Mouse (Mus musculus): ENCODE measurements around the gene Xrcc1. TPM values are rescaled to one million over a fixed set of nuclear protein-coding genes. Genes with fewer than 3 reads are reported as not detected.

The Xrcc1 gene
- polyA plus RNA-seq (2015; fragmentation: Nextera tagmentation; extraction: Ambion mirVana): 48.3 and 51.6 TPM in 2 replicates

DNA sequence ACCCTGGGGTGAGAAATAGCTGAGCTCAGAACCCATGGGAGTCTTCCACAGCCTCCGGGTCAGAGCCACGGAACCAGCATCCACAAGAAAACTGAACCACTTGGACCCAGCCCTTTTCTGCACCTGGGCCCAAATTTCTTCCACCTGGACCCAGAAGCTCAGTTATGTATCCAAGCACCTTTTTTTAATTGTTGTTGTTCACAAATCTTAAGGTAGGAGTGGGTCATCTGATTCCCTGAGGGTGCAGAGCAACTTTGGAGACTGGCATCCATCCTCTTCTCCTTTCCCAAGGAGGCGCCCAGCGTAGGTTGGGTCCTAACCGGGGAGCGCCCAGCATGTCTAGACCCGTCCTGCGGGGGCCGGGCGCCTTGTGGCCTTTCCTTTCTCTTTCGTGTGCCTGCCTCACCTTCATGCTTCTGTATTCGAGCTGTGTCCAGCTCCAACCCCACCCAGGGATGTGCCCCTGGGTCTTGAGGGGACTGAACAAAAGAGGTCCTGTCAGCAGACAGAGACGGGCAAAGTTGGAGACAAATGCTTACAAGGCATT lies at the start of gene Xrcc1, which contains the start of gene Pinlyp:
TSS of gene Xrcc1 (plus strand) at position 222 of the 547 bp plus-strand sequence.
TSS of gene Pinlyp (minus strand) at position 51 of the 547 bp plus-strand sequence.
- DNase-seq (no peak), ATAC-seq (ENCODE audit: low read depth) (no peak)
- Histone ChIP-seq H3K27me3 (no peaks in the 10 kb centered on the region), H3K36me3 (peaks cover 22% of the 10 kb centered on the region), H3K27ac (peak within 1 kb of the TSS; percentile 68), H3K4me3 (replicated peaks) (peak within 1 kb of the TSS; percentile 83), H3K4me2 (peak within 1 kb of the TSS; percentile 78), H3K4me1 (replicated peaks) (peaks cover 24% of the 10 kb centered on the region), H3K9me3 (replicated peaks) (0 out of 2 replicates have a peak, but pooled peaks cover 4% of the 10 kb centered on the region), H3K9ac (peak within 1 kb of the TSS; percentile 87)
- WGBS (ENCODE audit: insufficient replicate concordance): 43% methylated on average over 13 of the region's 13 CpGs

DNA sequence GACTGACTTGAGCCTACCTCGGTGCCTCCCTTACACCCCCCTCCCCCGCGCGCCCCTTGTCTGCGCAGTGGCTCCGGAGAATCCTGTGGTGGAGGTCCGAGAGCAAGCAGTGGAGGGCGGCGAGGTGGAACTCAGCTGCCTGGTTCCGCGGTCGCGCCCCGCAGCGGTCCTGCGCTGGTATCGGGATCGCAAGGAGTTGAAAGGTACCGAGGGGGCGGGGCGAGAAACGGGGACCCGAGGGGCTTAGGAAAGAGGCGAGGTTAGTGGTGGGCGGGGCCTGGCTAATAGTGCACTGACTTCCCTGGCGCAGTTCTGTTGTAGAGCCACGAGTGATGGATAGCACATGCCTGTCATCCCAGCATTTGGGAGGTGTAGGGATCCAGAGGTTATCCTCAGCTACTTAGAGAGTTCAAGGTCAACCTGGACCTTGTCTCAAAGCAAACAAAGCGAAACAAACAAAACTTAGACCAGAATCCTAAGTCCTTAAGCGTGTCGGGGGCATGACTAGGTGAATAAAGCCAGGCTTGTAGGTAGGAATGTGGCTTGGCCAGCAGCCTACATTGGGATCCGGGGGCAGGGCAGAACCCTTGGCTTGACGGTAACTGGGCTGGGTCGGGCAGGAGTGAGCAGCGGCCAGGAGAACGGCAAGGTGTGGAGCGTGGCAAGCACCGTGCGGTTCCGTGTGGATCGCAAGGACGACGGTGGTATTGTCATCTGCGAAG lies 46.1 kb upstream of the Xrcc1 start:
- 0 out of 2 replicates have a peak overlapping the region, but pooled peaks have one; percentile 11 for H3K4me3 ChIP-seq (replicated peaks)
- no peak overlapping the region for H3K27ac ChIP-seq
- peaks cover 22% of the 10 kb centered on the region for H3K4me1 ChIP-seq (replicated peaks)
- WGBS (ENCODE audit: insufficient replicate concordance): 13% methylated on average over 43 of the region's 43 CpGs
- H3K9ac ChIP-seq: no peak overlapping the region
- H3K4me2 ChIP-seq: peak overlapping the region; percentile 30
- peaks cover 74% of the 10 kb centered on the region for H3K27me3 ChIP-seq
- no peak for ATAC-seq (ENCODE audit: low read depth)
- no peak for DNase-seq
- H3K9me3 ChIP-seq (replicated peaks): no peaks in the 10 kb centered on the region
- H3K36me3 ChIP-seq: no peaks in the 10 kb centered on the region

DNA sequence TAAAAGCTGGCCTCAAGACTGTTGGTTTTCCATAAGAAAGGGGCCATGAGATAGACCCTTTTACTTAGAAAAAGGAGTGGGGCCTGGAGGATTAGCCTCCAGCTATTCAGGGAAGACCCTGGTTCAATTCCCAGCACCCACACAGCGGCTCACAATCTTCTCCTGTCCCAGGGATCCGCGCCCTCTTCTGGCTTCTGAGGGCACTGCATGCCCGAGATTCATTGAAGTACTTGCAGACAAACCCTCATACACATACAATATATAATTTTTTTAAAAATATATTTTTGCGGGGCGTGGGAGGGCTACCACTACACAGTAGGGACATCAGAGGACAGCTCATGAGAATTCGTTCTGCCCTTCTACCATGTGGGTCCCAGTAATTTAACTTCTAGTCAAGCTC lies 45.2 kb upstream of the Xrcc1 start:
- Histone ChIP-seq H3K4me1 (replicated peaks) (peaks cover 30% of the 10 kb centered on the region), H3K36me3 (no peaks in the 10 kb centered on the region), H3K9me3 (replicated peaks) (no peaks in the 10 kb centered on the region), H3K9ac (no peak overlapping the region), H3K4me3 (replicated peaks) (no peak overlapping the region), H3K27ac (no peak overlapping the region), H3K27me3 (peaks cover 81% of the 10 kb centered on the region), H3K4me2 (no peak overlapping the region)
- ATAC-seq (ENCODE audit: low read depth) (no peak), DNase-seq (peak; percentile 37)
- 15% methylated on average over 7 of the region's 7 CpGs for WGBS (ENCODE audit: insufficient replicate concordance)

DNA sequence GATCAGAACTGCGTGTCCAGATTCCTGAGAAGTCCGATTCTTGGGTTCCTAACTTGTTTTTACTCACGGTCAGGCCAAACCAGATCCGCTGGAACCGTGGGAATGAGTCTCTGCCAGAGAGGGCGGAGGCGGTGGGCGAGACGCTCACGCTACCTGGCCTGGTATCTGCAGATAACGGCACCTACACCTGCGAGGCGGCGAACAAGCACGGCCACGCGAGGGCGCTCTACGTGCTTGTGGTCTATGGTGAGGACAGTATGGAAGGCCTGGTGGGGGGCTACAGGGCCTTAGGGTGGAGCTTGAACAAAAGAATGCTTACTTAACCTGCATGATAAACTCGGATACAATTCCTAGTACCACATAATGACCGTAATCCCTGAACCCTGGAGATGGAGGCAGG lies 44.6 kb upstream of the Xrcc1 start:
- Histone ChIP-seq H3K27me3 (peaks cover 84% of the 10 kb centered on the region), H3K9ac (no peak overlapping the region), H3K4me1 (replicated peaks) (peaks cover 36% of the 10 kb centered on the region), H3K27ac (no peak overlapping the region), H3K9me3 (replicated peaks) (no peaks in the 10 kb centered on the region), H3K4me3 (replicated peaks) (no peak overlapping the region), H3K4me2 (no peak overlapping the region), H3K36me3 (no peaks in the 10 kb centered on the region)
- WGBS (ENCODE audit: insufficient replicate concordance): 33% methylated on average over 21 of the region's 21 CpGs
- ATAC-seq (ENCODE audit: low read depth) (no peak), DNase-seq (peak; percentile 28)

DNA sequence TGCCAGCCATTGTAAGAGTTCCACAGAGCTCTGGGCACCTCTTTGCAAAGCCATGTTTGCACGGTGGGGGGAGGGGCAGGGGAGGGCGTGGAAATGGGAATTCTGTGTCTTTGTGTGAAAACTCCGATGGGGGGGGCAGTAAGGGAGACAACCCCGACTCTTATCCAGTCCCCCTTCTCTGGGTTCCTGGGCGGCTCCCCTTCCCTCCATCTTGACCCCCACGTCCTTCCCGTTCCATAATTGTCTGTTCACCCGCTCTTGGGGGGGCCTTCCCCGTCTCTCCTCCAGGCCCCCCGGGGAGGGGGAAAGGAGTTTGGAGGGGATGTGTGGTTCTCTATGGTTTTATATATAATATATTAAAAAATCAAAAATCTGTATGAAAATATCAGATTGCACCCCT lies 42.1 kb upstream of the Xrcc1 start:
- Histone ChIP-seq H3K36me3 (no peaks in the 10 kb centered on the region), H3K9me3 (replicated peaks) (no peaks in the 10 kb centered on the region), H3K9ac (no peak overlapping the region), H3K4me1 (replicated peaks) (peaks cover 53% of the 10 kb centered on the region), H3K27me3 (peaks cover 70% of the 10 kb centered on the region), H3K4me3 (replicated peaks) (no peak overlapping the region), H3K4me2 (peak overlapping the region; percentile 29), H3K27ac (no peak overlapping the region)
- 12% methylated on average over 9 of the region's 10 CpGs for WGBS (ENCODE audit: insufficient replicate concordance)
- DNase-seq: no peak
- no peak for ATAC-seq (ENCODE audit: low read depth)

DNA sequence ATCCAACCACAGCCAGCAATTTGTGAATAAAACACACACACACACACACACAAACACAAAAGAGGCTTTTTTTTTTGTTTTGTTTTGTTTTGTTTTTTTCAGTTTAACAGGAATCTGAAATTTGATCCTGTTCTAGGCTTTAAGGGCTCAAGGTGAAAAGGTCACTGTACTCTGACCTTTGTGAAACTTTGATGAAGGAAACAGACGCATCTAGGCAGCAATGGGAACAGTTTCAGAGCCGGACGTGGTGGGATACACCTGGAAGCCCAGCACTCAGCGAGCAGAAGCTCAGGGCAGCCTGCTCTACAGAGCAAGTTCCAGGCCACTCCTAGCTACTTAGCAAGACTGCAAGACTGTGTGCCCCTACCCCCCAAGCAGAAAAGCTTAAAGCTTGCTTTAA lies 41.2 kb upstream of the Xrcc1 start:
- H3K4me2 ChIP-seq: no peak overlapping the region

DNA sequence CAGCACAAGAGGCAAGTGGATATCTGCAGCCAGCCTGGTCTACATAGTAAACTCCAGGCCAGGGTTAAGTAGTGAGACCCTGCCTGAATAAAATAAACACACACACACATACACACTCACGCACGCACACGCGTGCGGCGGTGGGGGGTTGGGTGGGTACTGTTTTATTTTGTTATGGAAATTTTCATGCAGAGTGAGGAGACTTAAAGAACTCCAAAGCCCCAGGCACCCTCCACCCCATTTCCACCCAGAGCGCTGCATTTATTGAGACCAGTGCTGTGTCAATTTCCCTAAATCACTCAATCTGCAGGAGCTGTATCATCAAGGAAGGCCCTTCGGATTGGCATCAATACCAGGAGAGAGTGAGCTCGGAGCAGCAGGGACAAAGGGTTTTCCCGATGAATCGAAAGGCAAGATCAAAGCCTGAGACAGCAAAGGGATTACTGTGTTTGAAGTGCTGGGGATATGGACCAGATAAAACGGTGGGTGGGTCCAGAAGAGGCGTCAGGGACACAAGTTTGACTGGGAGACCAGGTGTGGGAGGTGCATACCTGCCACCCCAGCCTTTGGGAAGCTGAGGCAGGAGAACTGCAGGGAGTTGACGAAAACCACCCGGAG lies 40.5 kb upstream of the Xrcc1 start:
- Histone ChIP-seq H3K4me3 (replicated peaks) (no peak overlapping the region), H3K27me3 (peaks cover 55% of the 10 kb centered on the region), H3K36me3 (no peaks in the 10 kb centered on the region), H3K27ac (peak overlapping the region; percentile 16; the same call in 1 of the 2 replicates), H3K4me2 (peak overlapping the region; percentile 95), H3K9me3 (replicated peaks) (no peaks in the 10 kb centered on the region), H3K9ac (no peak overlapping the region), H3K4me1 (replicated peaks) (peaks cover 51% of the 10 kb centered on the region)
- ATAC-seq (ENCODE audit: low read depth) (no peak), DNase-seq (no peak)
- WGBS (ENCODE audit: insufficient replicate concordance): 52% methylated on average over 15 of the region's 15 CpGs

More for the DNA sequence above, 41.2 kb upstream of the Xrcc1 start:
- Histone ChIP-seq H3K27me3 (peaks cover 62% of the 10 kb centered on the region), H3K9me3 (replicated peaks) (no peaks in the 10 kb centered on the region), H3K4me1 (replicated peaks) (peaks cover 54% of the 10 kb centered on the region), H3K27ac (no peak overlapping the region; the same call in 1 of the 2 replicates), H3K36me3 (no peaks in the 10 kb centered on the region), H3K9ac (no peak overlapping the region), H3K4me3 (replicated peaks) (no peak overlapping the region)
- DNase-seq: no peak
- ATAC-seq (ENCODE audit: low read depth): no peak
- 10% methylated on average over 4 of the region's 4 CpGs for WGBS (ENCODE audit: insufficient replicate concordance)

DNA sequence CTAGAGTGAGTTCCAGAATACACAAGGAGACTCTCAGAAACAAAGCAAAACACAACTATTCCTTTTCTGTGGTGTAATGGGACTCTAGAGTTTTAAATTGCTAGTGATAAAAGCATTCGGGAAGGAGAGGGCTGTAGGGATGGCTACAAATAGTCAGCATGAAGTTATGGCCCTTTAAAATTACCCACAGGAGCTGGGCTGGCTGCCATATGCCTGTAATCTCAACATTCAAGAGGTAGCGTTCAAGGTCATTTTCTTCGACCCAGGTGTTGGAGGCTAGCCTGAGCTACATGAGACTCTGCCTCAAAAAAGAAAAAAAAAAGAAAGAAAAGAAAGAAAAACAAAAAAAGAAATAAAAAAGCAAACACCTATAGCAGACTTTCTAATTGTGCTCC lies 40.0 kb upstream of the Xrcc1 start:
- peak overlapping the region; percentile 90; the same call in 1 of the 2 replicates for H3K9ac ChIP-seq
- WGBS (ENCODE audit: insufficient replicate concordance): 54% methylated on average over 3 of the region's 3 CpGs
- ATAC-seq (ENCODE audit: low read depth) (no peak), DNase-seq (no peak)
- peak overlapping the region; percentile 95 for H3K4me2 ChIP-seq
- H3K4me1 ChIP-seq (replicated peaks): peaks cover 51% of the 10 kb centered on the region
- no peaks in the 10 kb centered on the region for H3K36me3 ChIP-seq
- peak overlapping the region; percentile 77 for H3K4me3 ChIP-seq (replicated peaks)
- H3K9me3 ChIP-seq (replicated peaks): no peaks in the 10 kb centered on the region
- H3K27me3 ChIP-seq: peaks cover 50% of the 10 kb centered on the region
- H3K27ac ChIP-seq: 0 out of 2 replicates have a peak overlapping the region, but pooled peaks have one; percentile 16

DNA sequence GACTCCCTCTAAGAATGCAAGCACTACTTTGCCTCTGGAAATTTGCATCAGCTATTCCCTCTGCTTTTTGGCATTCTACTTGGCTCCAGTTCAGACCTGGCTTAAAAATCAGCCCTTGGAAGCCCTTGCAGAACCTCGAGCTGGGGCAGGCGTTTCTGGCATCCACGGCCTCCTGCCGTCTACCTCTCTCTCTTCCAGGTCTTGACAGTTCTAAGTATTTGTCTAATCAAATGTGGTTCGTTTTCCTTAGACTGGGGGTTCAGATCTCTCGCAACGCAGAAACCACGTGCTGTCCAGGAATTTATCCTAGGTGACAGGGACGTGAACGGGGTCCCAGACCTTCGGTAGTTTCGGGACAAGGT lies 39.6 kb upstream of the Xrcc1 start:
- no peaks in the 10 kb centered on the region for H3K9me3 ChIP-seq (replicated peaks)
- no peak for DNase-seq
- H3K27me3 ChIP-seq: peaks cover 46% of the 10 kb centered on the region
- H3K27ac ChIP-seq: peak overlapping the region; percentile 81; the same call in 1 of the 2 replicates
- peak overlapping the region; percentile 95 for H3K4me2 ChIP-seq
- peaks cover 49% of the 10 kb centered on the region for H3K4me1 ChIP-seq (replicated peaks)
- H3K36me3 ChIP-seq: no peaks in the 10 kb centered on the region
- 5% methylated on average over 12 of the region's 12 CpGs for WGBS (ENCODE audit: insufficient replicate concordance)
- ATAC-seq (ENCODE audit: low read depth): no peak
- H3K4me3 ChIP-seq (replicated peaks): peak overlapping the region; percentile 77
- H3K9ac ChIP-seq: peak overlapping the region; percentile 90

DNA sequence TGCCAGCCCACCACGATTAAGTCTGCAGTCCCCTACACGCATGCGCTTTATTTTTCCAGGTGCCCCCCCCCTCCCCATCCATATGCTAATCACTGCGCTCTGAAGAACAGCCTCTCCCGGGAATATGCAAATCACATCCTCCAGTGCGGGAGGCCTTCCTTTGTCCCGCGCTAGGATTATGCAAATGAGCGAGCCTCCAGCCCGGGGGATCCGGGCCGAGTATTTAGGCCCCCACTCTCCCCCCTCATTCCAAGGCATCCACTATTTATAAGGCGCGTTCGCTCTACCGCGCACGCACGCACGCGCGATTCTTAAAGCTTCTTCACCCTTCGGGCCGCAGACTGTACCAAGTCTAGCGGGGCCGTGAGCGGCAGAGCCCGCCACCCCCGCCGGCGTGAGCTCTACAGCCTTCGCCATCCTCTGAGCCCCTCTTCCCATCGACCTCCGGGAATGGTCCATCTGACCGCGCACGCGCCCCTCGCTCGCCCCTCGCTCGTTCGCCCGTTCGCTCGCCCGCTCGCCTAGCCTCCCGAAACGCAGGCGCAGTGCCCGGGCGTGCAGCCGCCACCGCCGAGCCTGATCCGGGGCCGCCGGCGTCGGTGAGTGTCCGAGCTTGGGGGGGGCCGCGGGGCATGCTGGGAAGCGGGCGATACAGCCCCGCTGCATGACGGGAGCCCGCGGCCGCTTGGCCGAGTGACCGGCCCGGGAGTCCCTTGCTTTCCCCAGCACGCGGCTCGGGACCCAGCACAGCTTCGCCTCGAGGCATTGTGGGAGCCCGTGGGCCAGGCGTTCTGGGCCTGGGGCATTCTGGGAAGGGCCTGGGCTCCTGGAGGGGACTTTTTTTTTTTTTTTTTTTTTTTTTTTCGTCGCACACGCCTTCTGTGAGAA lies 39.0 kb upstream of the Xrcc1 start, which contains the start of gene Zfp428:
TSS of gene Zfp428 (plus strand) at position 169 of the 888 bp plus-strand sequence.
- H3K9me3 ChIP-seq (replicated peaks): no peaks in the 10 kb centered on the region
- peak within 1 kb of the TSS; percentile 81 for H3K27ac ChIP-seq
- peak within 1 kb of the TSS; percentile 90 for H3K9ac ChIP-seq
- H3K4me1 ChIP-seq (replicated peaks): peaks cover 49% of the 10 kb centered on the region
- peak; percentile 67 for DNase-seq
- WGBS (ENCODE audit: insufficient replicate concordance): under 1% methylated on average over 84 of the region's 84 CpGs
- peak within 1 kb of the TSS; percentile 95 for H3K4me2 ChIP-seq
- no peaks in the 10 kb centered on the region for H3K36me3 ChIP-seq
- peaks cover 40% of the 10 kb centered on the region for H3K27me3 ChIP-seq
- H3K4me3 ChIP-seq (replicated peaks): peak within 1 kb of the TSS; percentile 77
- ATAC-seq (ENCODE audit: low read depth): peak; percentile 82
